14 mouse cellular contexts compared by ENCODE assay signal in the genomic region with DNA sequence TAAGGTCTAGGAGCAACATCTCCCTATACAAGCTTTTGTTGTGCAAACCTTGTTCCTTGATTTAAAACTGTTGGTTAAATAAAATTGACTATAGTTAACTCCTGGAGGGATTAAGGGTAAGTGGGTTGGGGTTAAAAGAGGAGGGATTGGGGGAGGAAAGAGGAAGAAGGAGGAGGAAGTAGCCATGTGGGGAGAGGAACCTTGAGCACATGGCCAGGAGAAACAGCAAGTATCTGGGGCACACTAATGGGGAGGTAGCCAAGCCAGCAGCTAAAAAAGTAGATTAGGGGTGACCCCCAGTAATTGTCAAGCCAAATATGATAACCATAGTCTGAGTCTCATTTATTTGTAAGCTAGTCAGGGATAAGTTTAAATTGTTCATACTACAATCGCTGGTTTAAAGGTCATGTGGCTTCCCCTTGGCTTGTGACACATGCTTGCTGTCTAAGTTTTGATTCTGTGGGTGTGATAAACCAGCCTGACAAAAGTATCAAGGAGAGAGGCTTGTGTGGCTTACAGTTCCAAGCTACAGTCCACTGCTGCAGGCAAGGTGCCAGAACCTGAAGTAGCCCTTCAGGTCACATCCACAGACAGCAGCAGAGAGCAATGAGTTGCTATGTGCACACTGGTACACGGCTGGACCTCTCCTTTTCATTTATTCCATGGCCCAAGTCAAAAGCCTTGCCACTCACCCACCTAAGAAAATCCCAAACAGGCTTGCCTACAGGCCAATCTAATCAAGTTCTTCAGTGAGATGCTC.
A peak's percentile ranks its signal among the peaks of the same experiment; 100 is the strongest.
DNase-seq lines count a peak whose midpoint lies in the region; ATAC-seq and TF ChIP-seq lines count a peak whose summit lies in the region.
"Had no signal": no experiment of that assay in that cellular context is flagged by ENCODE, and none has a peak within 500 bp of the region (broad histone marks: within the 10 kb centered on the region; RNA-seq: fewer than 3 reads in every experiment).

No protein-coding gene starts in this region.

- no peak for DNase-seq in gastrocnemius, adult 2 months
- DNase-seq in gastrocnemius, postnatal 4 days (ENCODE audit: low spot score in 2 of 2): no peak
- no peak for DNase-seq in layer of hippocampus, adult 2 months (ENCODE audit: low spot score in 2 of 2)
- DNase-seq in layer of hippocampus, postnatal 25 days (ENCODE audit: extremely low spot score in 1 of 2, low spot score in 1 of 2): no peak
- DNase-seq in thymus, postnatal 0 days (ENCODE audit: low spot score): no peak
- DNase-seq: cerebellum, postnatal 25 days; right cerebral cortex, postnatal 25 days had no signal

- peak; percentile 44 for ATAC-seq in CD4-positive, CD25-positive, alpha-beta regulatory T cell, adult 4 months
- peak; percentile 9 to 11; a peak in 1 of 4 replicates for ATAC-seq in hematopoietic stem cell, adult 5-6 weeks (replicated peaks in 1 of 2; ENCODE audit: insufficient read depth in 1 of 2, low FRiP score in 2 of 2, low TSS enrichment in 1 of 2, low read depth in 1 of 2, poor library complexity in 2 of 2, severe bottlenecking in 2 of 2)
- ATAC-seq in erythroblast, adult 5-6 weeks (replicated peaks; ENCODE audit: low FRiP score, poor library complexity, severe bottlenecking): no peak

- no peak overlapping the region for H3K4me3 ChIP-seq in gastrocnemius, adult 2 months
- H3K4me3 ChIP-seq in layer of hippocampus, adult 2 months: no peak overlapping the region
- H3K4me3 ChIP-seq: left cerebral cortex, adult 2 months; liver, embryonic 15.5 days; midbrain, embryonic 12.5 days; stomach, embryonic 15.5 days had no signal

- H3K27ac ChIP-seq in gastrocnemius, adult 2 months: no peak overlapping the region
- H3K27ac ChIP-seq in layer of hippocampus, adult 2 months: no peak overlapping the region
- H3K27ac ChIP-seq: left cerebral cortex, adult 2 months; liver, embryonic 15.5 days; midbrain, embryonic 12.5 days; stomach, embryonic 15.5 days had no signal

- 0 out of 2 replicates have a peak, but pooled peaks have one; percentile 6 for TF ChIP-seq CTCF in gastrocnemius, adult 2 months (IDR thresholded peaks at IDR 0.05)
- 0 out of 2 replicates have a peak, but pooled peaks have one; percentile 20 for TF ChIP-seq CTCF in layer of hippocampus, adult 2 months (conservative IDR thresholded peaks at IDR 0.05)

- intact Hi-C loops in gastrocnemius, adult 2 months (cut with DNase I): no loop called here
